ENCODE assay signal across 8 mouse cellular contexts in genomic region chr11:57934391-57934850, GRCm38 (mm10).
A peak's percentile ranks its signal among the peaks of the same experiment; 100 is the strongest.
DNase-seq lines count a peak whose midpoint lies in the region; ATAC-seq lines count a peak whose summit lies in the region.

No protein-coding gene starts in this region.

- peak overlapping the region; percentile 33 for H3K9ac ChIP-seq in intestine, embryonic 15.5 days

- intact Hi-C loops in gastrocnemius, postnatal 36 days (cut with DNase I), result loop anchor here (1.0 to 2.0 kb wide), 3 partner anchors 66 to 146 kb away; no protein-coding TSS in a partner anchor
- intact Hi-C loops in left cerebral cortex, postnatal 25 days (cut with DNase I), result loop anchor here (1.0 to 10.0 kb wide), 6 partner anchors 66 to 1802 kb away; no protein-coding TSS in a partner anchor

- peak overlapping the region; percentile 70 for H3K4me2 ChIP-seq in intestine, embryonic 15.5 days (replicated peaks)

- ATAC-seq in intestine, embryonic 15.5 days, result peak; percentile 57

- peaks cover 15% of the 10 kb centered on the region for H3K4me1 ChIP-seq in intestine, embryonic 15.5 days (replicated peaks)
- peaks cover 24% of the 10 kb centered on the region for H3K4me1 ChIP-seq in midbrain, embryonic 10.5 days

- H3K36me3 ChIP-seq in intestine, embryonic 15.5 days, result no peaks in the 10 kb centered on the region
- H3K36me3 ChIP-seq in midbrain, embryonic 10.5 days, result no peaks in the 10 kb centered on the region

- no peaks in the 10 kb centered on the region for H3K9me3 ChIP-seq in intestine, embryonic 15.5 days
- no peaks in the 10 kb centered on the region for H3K9me3 ChIP-seq in midbrain, embryonic 10.5 days (replicated peaks)

- H3K4me3 ChIP-seq in intestine, embryonic 15.5 days (replicated peaks), result peak overlapping the region; percentile 26
- H3K4me3 ChIP-seq in midbrain, embryonic 10.5 days, result peak overlapping the region; percentile 44

- WGBS in intestine, embryonic 15.5 days, result 11% methylated on average over 13 of the region's 13 CpGs
- WGBS in midbrain, embryonic 10.5 days, result 14% methylated on average over 13 of the region's 13 CpGs

- H3K27me3 ChIP-seq in intestine, embryonic 15.5 days (replicated peaks), result no peaks in the 10 kb centered on the region
- peaks cover 29% of the 10 kb centered on the region for H3K27me3 ChIP-seq in midbrain, embryonic 10.5 days (ENCODE audit: low read depth, poor library complexity, severe bottlenecking)

- no peak overlapping the region for H3K27ac ChIP-seq in intestine, embryonic 15.5 days
- H3K27ac ChIP-seq in midbrain, embryonic 10.5 days (replicated peaks), result peak overlapping the region; percentile 34; the same call in 1 of the 2 replicates

- peak; percentile 65 for DNase-seq in adipocyte (ENCODE audit: low spot score)
- DNase-seq in embryo, embryonic 11 days, result peak; percentile 82
- DNase-seq in gastrocnemius, postnatal 36 days, result peak; percentile 74 to 86
- peak; percentile 86 to 87 for DNase-seq in left cerebral cortex, postnatal 25 days (ENCODE audit: low spot score in 2 of 2)
- DNase-seq in midbrain, embryonic 10.5 days (ENCODE audit: low spot score), result peak; percentile 89
- DNase-seq in right cerebral cortex, postnatal 36 days (ENCODE audit: low spot score in 2 of 2), result peak; percentile 53 to 64
- DNase-seq in urinary bladder, postnatal 4 days (ENCODE audit: low spot score in 2 of 2), result peak; percentile 73 to 93
